Mouse (Mus musculus) intestine, embryonic 16.5 days (tissue): ENCODE data around the gene Tmem191c. TPM values are rescaled to one million over a fixed set of nuclear protein-coding genes. Genes with fewer than 3 reads are reported as not detected.

Experiments used
- ATAC-seq: fragments of 200-750 bp; cut with Nextera tagmentation; 2 replicates; pipeline ENCODE4 v1.8.0; 2017; ENCODE audit warnings: moderate TSS enrichment, moderate library complexity
- H3K27ac ChIP-seq: fragments of 300-500 bp; sonication (generic); 2 replicates; pipeline ENCODE4 v1.5.1; 2014; ENCODE audit warnings: mild to moderate bottlenecking, low read length
- H3K27me3 ChIP-seq: fragments of 300-500 bp; sonication (generic); replicated peaks from 2 replicates; pipeline ENCODE4 v1.6.1; 2014; ENCODE audit warnings: low read length, control low read depth, mixed read lengths; ENCODE audit not compliant: control insufficient read depth, insufficient read depth
- H3K36me3 ChIP-seq: fragments of 300-500 bp; sonication (generic); 2 replicates; pipeline ENCODE4 v1.6.1; 2014; ENCODE audit warnings: low read length, control low read depth; ENCODE audit not compliant: control insufficient read depth, insufficient read depth
- H3K4me1 ChIP-seq: fragments of 300-500 bp; sonication (generic); 2 replicates; pipeline ENCODE4 v1.6.1; 2014; ENCODE audit warnings: low read length, control low read depth, mixed read lengths; ENCODE audit not compliant: control insufficient read depth, insufficient read depth
- H3K4me2 ChIP-seq: fragments of 300-500 bp; sonication (generic); 2 replicates; pipeline ENCODE4 v1.6.1; 2014; ENCODE audit warnings: low read depth, low read length, control low read depth
- H3K4me3 ChIP-seq: fragments of 300-500 bp; sonication (generic); 2 replicates; pipeline ENCODE4 v1.5.1; 2014; ENCODE audit warnings: mild to moderate bottlenecking, low read length
- H3K9ac ChIP-seq: fragments of 300-500 bp; sonication (generic); 2 replicates; pipeline ENCODE4 v1.6.1; 2014; ENCODE audit warnings: low read depth, low read length
- H3K9me3 ChIP-seq: fragments of 300-500 bp; sonication (generic); 2 replicates; pipeline ENCODE4 v1.6.1; 2016; ENCODE audit warnings: low read length, control low read depth; ENCODE audit not compliant: control insufficient read depth
- WGBS: fragments of 180-500 bp; shearing (Covaris S2); extraction: QIAGEN DNeasy Blood & Tissue Kit; methylation state at CpG from one replicate; pipeline ENCODE4 v1.1.7; 2014; 5-methylcytosine and 5-hydroxymethylcytosine counted together
- polyA plus RNA-seq: library from polyadenylated mRNA; unstranded; fragments of >200 nt; fragmentation: Nextera tagmentation; extraction: Ambion mirVana; gene quantifications from 2 replicates; pipeline ENCODE4 v1.2.1, GENCODE M21; 2015

Gene Tmem191c
- polyA plus RNA-seq, 1 experiment from 2014 or later: 15.2 TPM

DNA sequence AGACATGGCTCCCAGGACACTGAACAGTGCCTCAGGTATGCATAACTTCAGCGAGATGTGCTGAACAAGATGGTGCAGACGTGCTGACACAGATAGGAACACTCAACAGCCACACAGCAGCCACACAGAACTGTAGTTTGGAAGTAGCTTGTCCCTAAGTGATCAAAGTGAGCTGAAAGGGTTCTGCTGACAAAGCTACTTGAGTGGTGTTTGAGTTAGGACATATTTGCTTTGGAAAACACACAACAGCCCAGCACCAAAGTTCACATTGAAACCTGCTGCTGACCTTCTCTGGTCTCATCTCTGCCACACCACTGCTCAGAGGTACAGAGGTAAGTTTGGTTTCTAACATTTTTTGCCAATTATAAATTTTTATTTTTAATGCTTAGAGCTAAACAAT, 55.2 kb downstream of the Tmem191c start, which contains the start of gene Serpind1:
TSS of gene Serpind1 (plus strand) at position 256 of the 400 bp plus-strand sequence.
- Histone ChIP-seq H3K27ac (no peak within 1 kb of the TSS), H3K36me3 (no peaks in the 10 kb centered on the region)
- ATAC-seq: no peak

DNA sequence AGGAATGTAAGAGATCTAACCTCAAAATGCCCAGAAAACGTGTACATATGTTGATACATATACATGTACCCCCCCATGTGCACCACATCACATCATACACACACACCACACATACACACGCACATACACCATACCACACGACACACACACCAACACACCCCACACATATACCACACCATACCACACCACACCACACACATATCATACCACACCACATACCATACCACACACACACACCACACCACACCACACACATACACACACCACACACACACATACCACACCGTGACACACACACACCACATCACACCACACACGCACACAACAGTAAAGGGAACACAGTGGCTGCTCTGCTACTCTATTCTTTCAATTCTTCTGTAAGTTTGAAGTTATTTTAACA, 56.0 kb downstream of the Tmem191c start:
- H3K4me2 ChIP-seq: no peak overlapping the region
- H3K36me3 ChIP-seq: no peaks in the 10 kb centered on the region
- no peaks in the 10 kb centered on the region for H3K27me3 ChIP-seq
- 91% methylated on average over 5 of the region's 5 CpGs for WGBS
- no peaks in the 10 kb centered on the region for H3K9me3 ChIP-seq
- no peak overlapping the region for H3K9ac ChIP-seq
- no peak overlapping the region for H3K4me3 ChIP-seq
- no peak for ATAC-seq
- no peaks in the 10 kb centered on the region for H3K4me1 ChIP-seq
- H3K27ac ChIP-seq: no peak overlapping the region

More for the DNA sequence above, 55.2 kb downstream of the Tmem191c start, which contains the start of gene Serpind1:
- Histone ChIP-seq H3K9ac (no peak within 1 kb of the TSS), H3K4me3 (no peak within 1 kb of the TSS), H3K9me3 (no peaks in the 10 kb centered on the region), H3K4me1 (no peaks in the 10 kb centered on the region), H3K4me2 (no peak within 1 kb of the TSS), H3K27me3 (no peaks in the 10 kb centered on the region)
- WGBS: 73% methylated on average over 2 of the region's 2 CpGs

Other genes starting within 250 kb of the Tmem191c start
- gene Ypel1, start 206.4 kb upstream of the Tmem191c start, polyA plus RNA-seq: 9.1 and 9.9 TPM in 2 replicates
- 130 and 132 TPM in 2 replicates for gene Ppil2, start 164.8 kb upstream of the Tmem191c start, polyA plus RNA-seq
- 33.8 and 41.6 TPM in 2 replicates for gene 2610318N02Rik, start 150.9 kb upstream of the Tmem191c start, polyA plus RNA-seq
- gene Sdf2l1, start 143.7 kb upstream of the Tmem191c start, polyA plus RNA-seq: 173 and 203 TPM in 2 replicates
- gene Ydjc, start 131.5 kb upstream of the Tmem191c start, polyA plus RNA-seq: 41.0 and 41.5 TPM in 2 replicates
- gene Ccdc116, start 128.8 kb upstream of the Tmem191c start, polyA plus RNA-seq: 3.0 and 3.1 TPM in 2 replicates
- gene Ube2l3, start 73.4 kb upstream of the Tmem191c start, polyA plus RNA-seq: 358 and 374 TPM in 2 replicates
- gene Rimbp3, start 67.5 kb upstream of the Tmem191c start, polyA plus RNA-seq: 0.48 and 0.49 TPM in 2 replicates
- 5.3 and 5.5 TPM in 2 replicates for gene Hic2, start 42.5 kb upstream of the Tmem191c start, polyA plus RNA-seq
- 2.0 and 4.8 TPM in 2 replicates for gene Serpind1, start 55.3 kb downstream of the Tmem191c start, polyA plus RNA-seq
- gene Snap29, start 129.9 kb downstream of the Tmem191c start, polyA plus RNA-seq: 15.2 and 15.9 TPM in 2 replicates
- 23.1 and 28.6 TPM in 2 replicates for gene Pi4ka, start 130.2 kb downstream of the Tmem191c start, polyA plus RNA-seq
- 42.7 and 42.9 TPM in 2 replicates for gene Crkl, start 175.9 kb downstream of the Tmem191c start, polyA plus RNA-seq
- 8.9 and 9.7 TPM in 2 replicates for gene Aifm3, start 213.5 kb downstream of the Tmem191c start, polyA plus RNA-seq
- gene Lztr1, start 232.6 kb downstream of the Tmem191c start, polyA plus RNA-seq: 96.8 and 128 TPM in 2 replicates